Mouse (Mus musculus) kidney, postnatal 25 days (tissue): ENCODE results near the gene Rgs1.

Source experiments
- DNase-seq, 2 experiments: peaks; one replicate each; pipeline ENCODE4 v3.0.0; 2021; ENCODE audit warnings: mixed read lengths in 2 of 2

Gene Rgs1

GRCm38 (mm10) chr1:144248923-144249322 lies at the start of gene Rgs1:
TSS of gene Rgs1 (minus strand) at chr1:144249242.
- no peak for DNase-seq

- no peak for DNase-seq
Measured at GRCm38 (mm10) chr1:144283020-144284014, 34.3 kb upstream of the Rgs1 start.

- DNase-seq: no peak
Measured at GRCm38 (mm10) chr1:144280056-144280455, 31.0 kb upstream of the Rgs1 start.

GRCm38 (mm10) chr1:144272991-144273390 lies 23.9 kb upstream of the Rgs1 start:
- DNase-seq: no peak

GRCm38 (mm10) chr1:144269112-144269511 lies 20.1 kb upstream of the Rgs1 start:
- DNase-seq: no peak

GRCm38 (mm10) chr1:144267471-144268470 lies 18.7 kb upstream of the Rgs1 start:
- no peak for DNase-seq

- DNase-seq: no peak
Measured at GRCm38 (mm10) chr1:144264000-144264399, 15.0 kb upstream of the Rgs1 start.

- DNase-seq: no peak
Measured at GRCm38 (mm10) chr1:144262008-144262407, 13.0 kb upstream of the Rgs1 start.

GRCm38 (mm10) chr1:144258779-144259178 lies 9.7 kb upstream of the Rgs1 start:
- no peak for DNase-seq

- no peak for DNase-seq
Measured at GRCm38 (mm10) chr1:144256556-144257331, 7.7 kb upstream of the Rgs1 start.

GRCm38 (mm10) chr1:144248206-144248605 lies 836 bp downstream of the Rgs1 start:
- DNase-seq: no peak

GRCm38 (mm10) chr1:144247382-144247781 lies 1.7 kb downstream of the Rgs1 start:
- no peak for DNase-seq

GRCm38 (mm10) chr1:144243511-144243910 lies 5.5 kb downstream of the Rgs1 start:
- peak in 1 of 2 experiments; percentile 40 for DNase-seq

- no peak for DNase-seq
Measured at GRCm38 (mm10) chr1:144239195-144239594, 9.8 kb downstream of the Rgs1 start.

- DNase-seq: no peak
Measured at GRCm38 (mm10) chr1:144215230-144215629, 33.8 kb downstream of the Rgs1 start.

GRCm38 (mm10) chr1:144210912-144211311 lies 38.1 kb downstream of the Rgs1 start:
- DNase-seq: no peak

GRCm38 (mm10) chr1:144206281-144207061 lies 42.6 kb downstream of the Rgs1 start:
- no peak for DNase-seq

- no peak for DNase-seq
Measured at GRCm38 (mm10) chr1:144204766-144205165, 44.3 kb downstream of the Rgs1 start.

GRCm38 (mm10) chr1:144202939-144203338 lies 46.1 kb downstream of the Rgs1 start:
- DNase-seq: no peak

GRCm38 (mm10) chr1:144200496-144200895 lies 48.5 kb downstream of the Rgs1 start:
- no peak for DNase-seq

GRCm38 (mm10) chr1:144199538-144199937 lies 49.5 kb downstream of the Rgs1 start:
- DNase-seq: no peak
